Mouse (Mus musculus) layer of hippocampus, postnatal 25 days (tissue): ENCODE results near the gene Tprkb. TPM values are rescaled to one million over a fixed set of nuclear protein-coding genes. Genes with fewer than 3 reads are reported as not detected.
"Not testable (repeated sequence)": the region's sequence is repeated elsewhere in the genome, so short reads cannot be mapped to it uniquely, and the experiment has no call there.

Source experiments
- DNase-seq, 2 experiments: peaks; one replicate each; pipeline ENCODE4 v3.0.0; 2022; ENCODE audit warnings: mixed read lengths in 2 of 2, low spot score in 1 of 2; ENCODE audit errors: extremely low spot score in 1 of 2
- total RNA-seq, 2 experiments: library from RNA; stranded (reverse); gene quantifications; 2 replicates each; pipeline ENCODE4 v1.2.3; 2021

Tprkb gene
- total RNA-seq, 2 experiments from 2014 or later = 72.4 to 81.7 TPM

GRCm38 (mm10) chr6:85972699-85973098 lies 61.0 kb downstream of the Tprkb start:
- no peak for DNase-seq

- DNase-seq = no peak
These were observed 61.7 kb downstream of the Tprkb start for GRCm38 (mm10) chr6:85973336-85973735.

- DNase-seq = no peak
These were observed 63.4 kb downstream of the Tprkb start for GRCm38 (mm10) chr6:85974941-85975617.

- no peak for DNase-seq
These were observed 64.1 kb downstream of the Tprkb start for GRCm38 (mm10) chr6:85975761-85976160.

- DNase-seq = no peak
These were observed 64.6 kb downstream of the Tprkb start for GRCm38 (mm10) chr6:85976242-85976641.

GRCm38 (mm10) chr6:85978736-85979135 lies 67.1 kb downstream of the Tprkb start:
- DNase-seq = not testable (repeated sequence)

Other genes starting within 250 kb of the Tprkb start
- 1 to 10 TPM; 3.7 to 4.6 TPM for gene Nat8f7, start 198.7 kb upstream of the Tprkb start, total RNA-seq
- gene Nat8f3, start 146.1 kb upstream of the Tprkb start, total RNA-seq = 1 to 10 TPM; 1.4 to 3.0 TPM
- 1 to 10 TPM; 1.3 TPM for gene Nat8f6, start 90.9 kb upstream of the Tprkb start, total RNA-seq
- gene Nat8f5, start 90.9 kb upstream of the Tprkb start, total RNA-seq = 1 to 10 TPM; 5.3 to 6.9 TPM
- gene Nat8, start 79.8 kb upstream of the Tprkb start, total RNA-seq = 1 to 10 TPM; 2.7 to 4.2 TPM
- gene Nat8f2, start 42.7 kb upstream of the Tprkb start, total RNA-seq = 1 to 10 TPM; 1.9 to 2.5 TPM
- 1 to 10 TPM; 7.9 to 8.6 TPM for gene Nat8f4, start 7.0 kb upstream of the Tprkb start, total RNA-seq
- 10 to 100 TPM; 29.6 to 32.7 TPM for gene Nat8f1, start 3.8 kb downstream of the Tprkb start, total RNA-seq
- 10 to 100 TPM; 56.0 to 94.4 TPM for gene Dusp11, start 49.8 kb downstream of the Tprkb start, total RNA-seq
- gene Figla, start 104.3 kb downstream of the Tprkb start, total RNA-seq = not detected
- gene Add2, start 116.8 kb downstream of the Tprkb start, total RNA-seq = 100 to 1,000 TPM; 279 to 295 TPM